Mouse (Mus musculus) layer of hippocampus, adult 11-12 months (tissue): ENCODE data around the gene Cap2.

ENCODE experiments used
- DNase-seq: peaks from one replicate; pipeline ENCODE4 v3.0.0; 2022; ENCODE audit warnings: low spot score

Gene Cap2

GRCm38 (mm10) chr13:46695296-46695908 is 193.8 kb downstream of the Cap2 start:
- DNase-seq = no peak

DNA sequence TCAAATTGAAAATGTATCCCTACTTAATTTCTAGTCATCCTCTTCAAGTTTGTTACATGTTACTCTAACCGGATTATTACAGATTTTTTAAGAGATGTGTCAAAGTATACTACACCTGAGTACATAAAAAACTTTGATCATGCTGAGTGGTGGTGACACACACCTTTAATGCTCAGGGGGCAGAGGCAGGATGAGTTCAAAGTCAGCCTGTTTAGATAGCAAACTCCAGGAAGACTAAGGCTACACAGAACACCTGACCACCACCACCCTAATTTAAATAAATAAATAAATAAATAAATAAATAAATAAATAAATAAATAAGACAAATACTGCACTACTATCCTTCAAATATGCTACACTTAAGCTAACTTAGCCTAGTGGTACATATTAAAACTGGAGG is 194.3 kb downstream of the Cap2 start:
- DNase-seq = no peak

DNA sequence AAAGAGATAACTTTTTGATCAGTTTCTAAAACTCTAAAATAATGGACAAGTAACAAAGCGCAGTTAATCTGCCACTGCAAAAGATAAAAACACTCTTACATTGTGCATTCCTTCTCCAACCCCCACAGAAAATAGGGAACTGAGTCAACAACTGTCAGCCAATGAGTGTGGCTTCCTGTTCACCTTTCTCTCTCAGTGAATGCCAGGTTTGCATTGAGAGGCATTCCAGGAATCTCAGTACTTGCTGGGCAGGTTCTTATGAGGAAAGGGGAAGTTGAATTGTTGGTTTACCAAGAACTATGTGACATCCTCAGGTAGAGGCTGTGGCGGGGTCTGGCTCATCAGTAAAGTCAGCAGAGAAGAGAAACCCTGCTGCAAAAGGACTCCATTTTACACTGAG is 195.1 kb downstream of the Cap2 start:
- no peak for DNase-seq

DNA sequence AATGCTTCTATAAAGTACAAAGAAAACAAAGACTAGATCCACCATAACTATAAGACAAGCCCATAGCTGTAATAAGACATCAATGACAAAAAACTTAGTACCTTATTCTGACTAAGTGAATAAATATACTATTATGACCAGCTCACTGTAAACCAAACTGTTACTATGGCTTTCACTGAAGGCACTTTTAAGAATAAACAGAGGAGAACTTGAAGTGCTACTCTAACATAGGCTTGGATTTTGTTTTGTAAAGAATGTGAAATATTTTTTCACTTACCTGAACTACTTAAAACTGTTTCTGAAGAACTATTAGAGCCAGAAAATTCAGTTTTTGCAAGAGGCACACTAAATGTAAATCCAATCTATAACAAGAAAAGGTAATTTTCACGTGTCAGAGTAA is 197.7 kb downstream of the Cap2 start:
- no peak for DNase-seq
